Mouse (Mus musculus): Measurements from ENCODE around the gene Olfr430.

- TF ChIP-seq CTCF (IDR thresholded peaks at IDR 0.05; ENCODE audit: extremely low read depth, insufficient read depth, insufficient read length, insufficient replicate concordance), result no peak
- no peak for TF ChIP-seq POLR2A (IDR thresholded peaks at IDR 0.05; ENCODE audit: low read depth, low read length)
Measured at GRCm38 (mm10) chr1:174051515-174051914, 14.9 kb upstream of the Olfr430 start.

Data from spleen, adult 2 months (tissue).